Comparison of ENCODE assay signal across 8 mouse cellular contexts in the genomic region with DNA sequence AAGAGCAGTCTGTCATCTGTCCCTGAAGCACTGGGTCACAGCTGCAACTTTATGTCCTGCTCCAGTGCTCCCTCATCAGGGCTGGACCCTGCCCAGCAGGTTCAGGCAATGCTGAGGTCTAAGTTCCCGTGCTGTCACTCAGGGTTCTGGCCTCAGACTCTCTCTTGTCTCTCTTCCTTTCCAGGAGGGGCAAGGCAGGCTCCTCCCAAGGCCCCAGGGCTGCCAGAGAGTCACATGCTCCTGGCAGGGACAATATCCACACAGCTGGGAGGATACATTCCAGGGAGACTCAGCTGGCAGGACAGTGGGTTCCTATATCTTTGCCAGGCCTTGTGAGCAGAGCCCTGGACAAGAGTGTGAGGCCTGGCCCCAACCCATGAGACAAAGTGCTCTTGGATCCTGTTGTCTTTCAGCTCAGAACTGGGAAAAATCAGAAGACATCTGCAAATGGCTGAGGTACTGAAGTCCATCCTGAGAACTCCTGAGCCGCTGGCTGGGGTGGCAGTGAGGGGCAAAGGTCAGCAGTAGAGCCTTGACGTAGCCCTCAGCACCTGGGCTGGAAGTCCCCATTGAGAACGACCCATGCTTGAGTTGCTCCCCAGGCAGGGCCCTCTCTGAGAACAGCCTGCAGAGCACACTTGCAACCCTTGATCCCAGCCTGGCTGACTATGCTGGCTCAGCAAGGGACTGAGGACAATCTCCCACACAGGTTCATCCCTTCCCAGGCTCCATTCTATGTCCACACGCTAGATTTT. TPM values are rescaled to one million over a fixed set of nuclear protein-coding genes. Genes with fewer than 3 reads are reported as not detected.
DNase-seq lines count a peak whose midpoint lies in the region; ATAC-seq lines count a peak whose summit lies in the region.

No protein-coding gene starts in this region.

- no peak overlapping the region for H3K9ac ChIP-seq in forebrain, embryonic 16.5 days (replicated peaks; ENCODE audit: low read depth, low read length)

- no peaks in the 10 kb centered on the region for H3K9me3 ChIP-seq in forebrain, embryonic 16.5 days (ENCODE audit: control insufficient read depth, low read length)

- H3K36me3 ChIP-seq in forebrain, embryonic 16.5 days (ENCODE audit: control insufficient read depth, insufficient read depth): no peaks in the 10 kb centered on the region

- no peaks in the 10 kb centered on the region for H3K4me1 ChIP-seq in forebrain, embryonic 16.5 days (replicated peaks; ENCODE audit: control insufficient read depth, insufficient read depth, low read length)

- 61% methylated on average over 5 of the region's 5 CpGs for WGBS in forebrain, embryonic 16.5 days

- H3K27me3 ChIP-seq in forebrain, embryonic 16.5 days (replicated peaks; ENCODE audit: control insufficient read depth, insufficient read depth, low read length): no peaks in the 10 kb centered on the region

- H3K27ac ChIP-seq in forebrain, embryonic 16.5 days (ENCODE audit: low read length): no peak overlapping the region

- no peak for ATAC-seq in forebrain, embryonic 16.5 days

- peak; percentile 58 for DNase-seq in urinary bladder, postnatal 25 days (ENCODE audit: low spot score)
- DNase-seq in urinary bladder, postnatal 10 days (ENCODE audit: low spot score): no peak
- DNase-seq in gastrocnemius, adult 18-20 months (ENCODE audit: low spot score): peak; percentile 97
- peak; percentile 96 for DNase-seq in kidney, adult 8-10 months
- peak; percentile 50 to 72 for DNase-seq in left cerebral cortex, postnatal 25 days (ENCODE audit: low spot score in 2 of 2)
- DNase-seq in right cerebral cortex, postnatal 36 days (ENCODE audit: low spot score in 2 of 2): peak; percentile 60 to 72
- no peak for DNase-seq in thymus, postnatal 0 days (ENCODE audit: low spot score)

- no peak overlapping the region for H3K4me2 ChIP-seq in forebrain, embryonic 16.5 days (ENCODE audit: low read length)

- H3K4me3 ChIP-seq in forebrain, embryonic 16.5 days (replicated peaks; ENCODE audit: low read length): no peak overlapping the region

- intact Hi-C loops in left cerebral cortex, postnatal 25 days (cut with DNase I): no loop called here

RNA-seq across cellular contexts. Expression of a gene that starts 10.2 kb away (rescaled TPM):
- total RNA-seq in gastrocnemius, adult 18-20 months (2021): 1 to 10 TPM; 5.7 to 8.4 TPM
- 1 to 10 TPM; 1.4 TPM for total RNA-seq in left cerebral cortex, postnatal 25 days (2021)
- 8.1 and 8.8 TPM in 2 replicates for polyA plus RNA-seq in thymus, postnatal 0 days (2015; fragmentation: Nextera tagmentation; extraction: Ambion mirVana)
- 0.42 and 0.71 TPM in 2 replicates for polyA plus RNA-seq in forebrain, embryonic 16.5 days (2015; fragmentation: Nextera tagmentation; extraction: Ambion mirVana)

RNA-seq across cellular contexts. Expression of a gene that starts 34.6 kb away (rescaled TPM):
- 10 to 100 TPM; 26.5 to 27.1 TPM for total RNA-seq in gastrocnemius, adult 18-20 months (2021)
- 10 to 100 TPM; 21.5 to 22.6 TPM for total RNA-seq in left cerebral cortex, postnatal 25 days (2021)
- 52.8 and 59.9 TPM in 2 replicates for polyA plus RNA-seq in thymus, postnatal 0 days (2015; fragmentation: Nextera tagmentation; extraction: Ambion mirVana)
- 17.7 and 18.7 TPM in 2 replicates for polyA plus RNA-seq in forebrain, embryonic 16.5 days (2015; fragmentation: Nextera tagmentation; extraction: Ambion mirVana)

RNA-seq across cellular contexts. Expression of a gene that starts 53.6 kb away (rescaled TPM):
- 1 to 10 TPM; 6.1 to 7.5 TPM for total RNA-seq in gastrocnemius, adult 18-20 months (2021)
- 10 to 100 TPM; 22.7 to 24.0 TPM for total RNA-seq in left cerebral cortex, postnatal 25 days (2021)
- 57.9 and 58.9 TPM in 2 replicates for polyA plus RNA-seq in thymus, postnatal 0 days (2015; fragmentation: Nextera tagmentation; extraction: Ambion mirVana)
- 88.1 and 91.0 TPM in 2 replicates for polyA plus RNA-seq in forebrain, embryonic 16.5 days (2015; fragmentation: Nextera tagmentation; extraction: Ambion mirVana)

Comparison
In these comparisons a context has a peak if more than half of its experiments do, and no peak if none do; other contexts are left out.
1. DNase-seq: peak in urinary bladder, postnatal 25 days (single experiment), gastrocnemius, adult 18-20 months (single experiment), kidney, adult 8-10 months (2 of 2), left cerebral cortex, postnatal 25 days (2 of 2) and right cerebral cortex, postnatal 36 days (2 of 2); none in urinary bladder, postnatal 10 days (single experiment) and thymus, postnatal 0 days (single experiment).